ENCODE assay signal across 27 mouse cellular contexts in genomic region chr12:37507826-37508225, GRCm38 (mm10).
A peak's percentile ranks its signal among the peaks of the same experiment; 100 is the strongest.
DNase-seq lines count a peak whose midpoint lies in the region; ATAC-seq and TF ChIP-seq lines count a peak whose summit lies in the region.
"Had no signal": no experiment of that assay in that cellular context is flagged by ENCODE, and none has a peak within 500 bp of the region (broad histone marks: within the 10 kb centered on the region; RNA-seq: fewer than 3 reads in every experiment).

No protein-coding gene starts in this region.

- H3K4me1 ChIP-seq in embryonic facial prominence, embryonic 14.5 days (ENCODE audit: control insufficient read depth, insufficient read depth, low read length), result no peaks in the 10 kb centered on the region
- H3K4me1 ChIP-seq in embryonic facial prominence, embryonic 10.5 days, result no peaks in the 10 kb centered on the region
- H3K4me1 ChIP-seq in forebrain, embryonic 12.5 days, result no peaks in the 10 kb centered on the region
- no peaks in the 10 kb centered on the region for H3K4me1 ChIP-seq in forebrain, embryonic 10.5 days
- H3K4me1 ChIP-seq in forebrain, embryonic 14.5 days (ENCODE audit: control insufficient read depth, insufficient read depth, low read length), result no peaks in the 10 kb centered on the region
- no peaks in the 10 kb centered on the region for H3K4me1 ChIP-seq in forebrain, postnatal 0 days (ENCODE audit: insufficient read depth)
- H3K4me1 ChIP-seq: embryonic facial prominence, embryonic 12.5 days; embryonic facial prominence, embryonic 15.5 days had no signal

- H3K27me3 ChIP-seq in embryonic facial prominence, embryonic 14.5 days (replicated peaks; ENCODE audit: control insufficient read depth, insufficient read depth, low read length), result no peaks in the 10 kb centered on the region
- no peaks in the 10 kb centered on the region for H3K27me3 ChIP-seq in embryonic facial prominence, embryonic 10.5 days (replicated peaks; ENCODE audit: low read depth, poor library complexity, severe bottlenecking)
- H3K27me3 ChIP-seq in forebrain, embryonic 12.5 days, result no peaks in the 10 kb centered on the region
- no peaks in the 10 kb centered on the region for H3K27me3 ChIP-seq in forebrain, embryonic 10.5 days (ENCODE audit: poor library complexity, severe bottlenecking)
- H3K27me3 ChIP-seq in forebrain, embryonic 14.5 days (replicated peaks; ENCODE audit: control insufficient read depth, insufficient read depth, low read length), result no peaks in the 10 kb centered on the region
- H3K27me3 ChIP-seq in forebrain, postnatal 0 days (ENCODE audit: insufficient read depth, low read length), result no peaks in the 10 kb centered on the region
- H3K27me3 ChIP-seq: CH12.LX; embryonic facial prominence, embryonic 12.5 days; embryonic facial prominence, embryonic 15.5 days; Patski had no signal

- H3K4me2 ChIP-seq in embryonic facial prominence, embryonic 14.5 days (ENCODE audit: low read depth, low read length), result no peak overlapping the region
- H3K4me2 ChIP-seq in forebrain, embryonic 12.5 days, result no peak overlapping the region
- H3K4me2 ChIP-seq in forebrain, embryonic 14.5 days (ENCODE audit: low read length), result no peak overlapping the region
- H3K4me2 ChIP-seq in forebrain, postnatal 0 days (ENCODE audit: low read depth), result no peak overlapping the region
- H3K4me2 ChIP-seq: embryonic facial prominence, embryonic 12.5 days; embryonic facial prominence, embryonic 15.5 days had no signal

- intact Hi-C loops in left cerebral cortex, postnatal 4 days (cut with DNase I), result no loop called here

- H3K27ac ChIP-seq in embryonic facial prominence, embryonic 14.5 days (replicated peaks; ENCODE audit: low read depth, low read length), result no peak overlapping the region
- H3K27ac ChIP-seq in embryonic facial prominence, embryonic 10.5 days (replicated peaks), result no peak overlapping the region
- no peak overlapping the region for H3K27ac ChIP-seq in forebrain, embryonic 12.5 days
- no peak overlapping the region for H3K27ac ChIP-seq in forebrain, embryonic 10.5 days
- no peak overlapping the region for H3K27ac ChIP-seq in forebrain, embryonic 14.5 days (ENCODE audit: low read depth, low read length)
- H3K27ac ChIP-seq in forebrain, postnatal 0 days (ENCODE audit: low read depth, low read length), result no peak overlapping the region
- H3K27ac ChIP-seq: embryonic facial prominence, embryonic 12.5 days; embryonic facial prominence, embryonic 15.5 days had no signal

- H3K36me3 ChIP-seq in embryonic facial prominence, embryonic 14.5 days (ENCODE audit: control insufficient read depth, insufficient read depth, low read length), result no peaks in the 10 kb centered on the region
- no peaks in the 10 kb centered on the region for H3K36me3 ChIP-seq in embryonic facial prominence, embryonic 10.5 days (replicated peaks)
- no peaks in the 10 kb centered on the region for H3K36me3 ChIP-seq in forebrain, embryonic 12.5 days (replicated peaks)
- no peaks in the 10 kb centered on the region for H3K36me3 ChIP-seq in forebrain, embryonic 10.5 days (replicated peaks)
- H3K36me3 ChIP-seq in forebrain, embryonic 14.5 days (ENCODE audit: control insufficient read depth, insufficient read depth, low read length), result no peaks in the 10 kb centered on the region
- no peaks in the 10 kb centered on the region for H3K36me3 ChIP-seq in forebrain, postnatal 0 days (ENCODE audit: insufficient read depth)
- H3K36me3 ChIP-seq: embryonic facial prominence, embryonic 12.5 days; embryonic facial prominence, embryonic 15.5 days; G1E had no signal

- H3K9me3 ChIP-seq in embryonic facial prominence, embryonic 14.5 days (ENCODE audit: control insufficient read depth, low read length), result no peaks in the 10 kb centered on the region
- no peaks in the 10 kb centered on the region for H3K9me3 ChIP-seq in embryonic facial prominence, embryonic 10.5 days
- no peaks in the 10 kb centered on the region for H3K9me3 ChIP-seq in forebrain, embryonic 12.5 days
- no peaks in the 10 kb centered on the region for H3K9me3 ChIP-seq in forebrain, embryonic 10.5 days
- no peaks in the 10 kb centered on the region for H3K9me3 ChIP-seq in forebrain, embryonic 14.5 days (replicated peaks; ENCODE audit: control insufficient read depth, low read length)
- H3K9me3 ChIP-seq in forebrain, postnatal 0 days (ENCODE audit: low read length), result no peaks in the 10 kb centered on the region
- H3K9me3 ChIP-seq: embryonic facial prominence, embryonic 12.5 days; embryonic facial prominence, embryonic 15.5 days; G1E had no signal

- no peak; the same call in 1 of the 2 replicates for ATAC-seq in embryonic facial prominence, embryonic 14.5 days (ENCODE audit: low read depth)
- ATAC-seq in forebrain, embryonic 12.5 days (ENCODE audit: low FRiP score), result peak; percentile 65; the same call in 1 of the 2 replicates
- ATAC-seq in forebrain, embryonic 14.5 days, result peak; percentile 40; the same call in 1 of the 2 replicates
- no peak for ATAC-seq in forebrain, postnatal 0 days
- ATAC-seq: activated CD4-positive, CD25-positive, alpha-beta regulatory T cell, adult 4 months; CD4-positive, CD25-positive, alpha-beta regulatory T cell, adult 4 months; Patski had no signal

- 79% methylated on average over 2 of the region's 2 CpGs for WGBS in embryonic facial prominence, embryonic 14.5 days
- WGBS in embryonic facial prominence, embryonic 10.5 days, result 84% methylated on average over 2 of the region's 2 CpGs
- WGBS in forebrain, embryonic 12.5 days, result 45% methylated on average over 2 of the region's 2 CpGs
- WGBS in forebrain, embryonic 10.5 days, result 72% methylated on average over 2 of the region's 2 CpGs
- 14% methylated on average over 2 of the region's 2 CpGs for WGBS in forebrain, embryonic 14.5 days
- WGBS in forebrain, postnatal 0 days, result 25% methylated on average over 2 of the region's 2 CpGs

- no peak overlapping the region for H3K4me3 ChIP-seq in embryonic facial prominence, embryonic 14.5 days (ENCODE audit: low read depth, low read length)
- no peak overlapping the region for H3K4me3 ChIP-seq in embryonic facial prominence, embryonic 10.5 days
- no peak overlapping the region for H3K4me3 ChIP-seq in forebrain, embryonic 12.5 days (replicated peaks)
- H3K4me3 ChIP-seq in forebrain, embryonic 10.5 days, result no peak overlapping the region
- no peak overlapping the region for H3K4me3 ChIP-seq in forebrain, embryonic 14.5 days (ENCODE audit: low read depth, low read length)
- H3K4me3 ChIP-seq in forebrain, postnatal 0 days (ENCODE audit: low read depth, low read length), result no peak overlapping the region
- H3K4me3 ChIP-seq: embryonic facial prominence, embryonic 12.5 days; embryonic facial prominence, embryonic 15.5 days; erythroblast, embryonic 14.5 days had no signal

- TF ChIP-seq CTCF in forebrain, postnatal 0 days (IDR thresholded peaks at IDR 0.05; ENCODE audit: low read depth), result no peak

- peak; percentile 3 for DNase-seq in embryonic facial prominence, embryonic 14.5 days (ENCODE audit: low spot score)
- no peak for DNase-seq in embryonic facial prominence, embryonic 10.5 days (ENCODE audit: low spot score)
- no peak for DNase-seq in forebrain, embryonic 10.5 days (ENCODE audit: extremely low spot score, low spot score)
- peak; percentile 62 for DNase-seq in forebrain, embryonic 14.5 days (ENCODE audit: low spot score)
- no peak for DNase-seq in forebrain, postnatal 0 days
- DNase-seq in retina, postnatal 1 day, result peak; percentile 9
- no peak for DNase-seq in left cerebral cortex, postnatal 4 days
- DNase-seq: adrenal gland, adult 8-10 months; adrenal gland, postnatal 14 days; adrenal gland, postnatal 36 days; B cell, adult 2 months; cerebellum, adult 11 months; cerebellum, adult 18-20 months; cerebellum, adult 8-10 months; cerebellum, adult 9-11 months; cerebellum, postnatal 14 days; cerebellum, postnatal 36 days; embryo, embryonic 11 days had no signal

- H3K9ac ChIP-seq in embryonic facial prominence, embryonic 14.5 days (ENCODE audit: low read depth, low read length), result no peak overlapping the region
- H3K9ac ChIP-seq in forebrain, embryonic 12.5 days, result no peak overlapping the region
- no peak overlapping the region for H3K9ac ChIP-seq in forebrain, embryonic 14.5 days (ENCODE audit: low read length)
- H3K9ac ChIP-seq in forebrain, postnatal 0 days, result no peak overlapping the region
- H3K9ac ChIP-seq: embryonic facial prominence, embryonic 12.5 days; embryonic facial prominence, embryonic 15.5 days had no signal

Comparison
In these comparisons a context has a peak if more than half of its experiments do, and no peak if none do; other contexts are left out.
1. ATAC-seq: peak in forebrain, embryonic 12.5 days (single experiment) and forebrain, embryonic 14.5 days (single experiment); none in embryonic facial prominence, embryonic 14.5 days (single experiment) and forebrain, postnatal 0 days (single experiment).
2. DNase-seq: peak in embryonic facial prominence, embryonic 14.5 days (single experiment), forebrain, embryonic 14.5 days (single experiment) and retina, postnatal 1 day (single experiment); none in embryonic facial prominence, embryonic 10.5 days (single experiment), forebrain, embryonic 10.5 days (single experiment), forebrain, postnatal 0 days (single experiment) and left cerebral cortex, postnatal 4 days (single experiment).